Mouse (Mus musculus) MEL (cell line): ENCODE data around the gene Ssh3. TPM values are rescaled to one million over a fixed set of nuclear protein-coding genes. Genes with fewer than 3 reads are reported as not detected.

Experiments used
- DNase-seq: peaks from one replicate; pipeline ENCODE4 v3.0.0; 2011; ENCODE audit warnings: low read depth, low spot score
- H3K27ac ChIP-seq: 2 replicates; pipeline ENCODE4 v1.5.1; 2012; ENCODE audit warnings: low read depth, mild to moderate bottlenecking, control low read depth, low read length, moderate library complexity; ENCODE audit not compliant: control insufficient read depth
- H3K27me3 ChIP-seq, 2 experiments: fragments of 150-350 bp in 1 of 2; sonication (generic) in 1 of 2; 2 replicates each; pipeline ENCODE4 v1.6.1; 2012; ENCODE audit warnings: low read length in 2 of 2, mild to moderate bottlenecking in 2 of 2, improper control_type of control experiment in 1 of 2, moderate library complexity in 1 of 2; ENCODE audit not compliant: insufficient read depth in 2 of 2, control insufficient read depth in 1 of 2
- H3K36me3 ChIP-seq, 2 experiments: 2 replicates each; pipeline ENCODE4 v1.6.1; 2012 to 2014; ENCODE audit warnings: low read length in 2 of 2, improper control_type of control experiment in 1 of 2, inconsistent platforms in 1 of 2, mild to moderate bottlenecking in 1 of 2; ENCODE audit not compliant: insufficient read depth in 2 of 2, control insufficient read depth in 1 of 2
- H3K4me1 ChIP-seq, 2 experiments: fragments of 150-350 bp in 1 of 2; sonication (generic) in 1 of 2; 2 replicates each; pipeline ENCODE4 v1.6.1; 2012; ENCODE audit warnings: low read length in 2 of 2, improper control_type of control experiment in 1 of 2, mild to moderate bottlenecking in 1 of 2; ENCODE audit not compliant: insufficient read depth in 2 of 2, control insufficient read depth in 1 of 2
- H3K4me3 ChIP-seq, 2 experiments: fragments of 150-350 bp in 1 of 2; sonication (generic) in 1 of 2; 2 replicates each; pipeline ENCODE4 v1.5.1; 2012; ENCODE audit warnings: low read depth in 2 of 2, low read length in 2 of 2, mild to moderate bottlenecking in 2 of 2, moderate library complexity in 2 of 2, control low read depth in 1 of 2, improper control_type of control experiment in 1 of 2; ENCODE audit not compliant: control insufficient read depth in 1 of 2, insufficient read depth in 1 of 2
- H3K79me2 ChIP-seq: 2 replicates; pipeline ENCODE4 v1.6.1; 2012; ENCODE audit warnings: mild to moderate bottlenecking, low read length, moderate library complexity; ENCODE audit not compliant: control insufficient read depth, poor library complexity, insufficient read depth
- H3K9ac ChIP-seq: 2 replicates; pipeline ENCODE4 v1.6.1; 2012; ENCODE audit warnings: low read depth, mild to moderate bottlenecking, control low read depth, low read length, moderate library complexity; ENCODE audit not compliant: control insufficient read depth, poor library complexity, severe bottlenecking
- H3K9me3 ChIP-seq: fragments of 150-350 bp; sonication (generic); replicated peaks from 2 replicates; pipeline ENCODE4 v1.6.1; 2012; ENCODE audit warnings: mild to moderate bottlenecking, low read length, improper control_type of control experiment, moderate library complexity; ENCODE audit not compliant: insufficient read depth
- E2F4 ChIP-seq: IDR thresholded peaks from 2 replicates; pipeline ENCODE4 v1.6.1; 2011; ENCODE audit warnings: low read depth, low read length, improper control_type of control experiment, borderline replicate concordance
- ELF1 ChIP-seq: IDR thresholded peaks from 2 replicates; pipeline ENCODE4 v1.6.1; 2014; ENCODE audit warnings: low read depth, mild to moderate bottlenecking, inconsistent platforms, low read length, improper control_type of control experiment, moderate library complexity
- GABPA ChIP-seq: IDR thresholded peaks from 2 replicates; pipeline ENCODE4 v1.6.1; 2012; ENCODE audit warnings: low read depth, mild to moderate bottlenecking, inconsistent platforms, low read length, improper control_type of control experiment, moderate library complexity
- HCFC1 ChIP-seq: IDR thresholded peaks from 2 replicates; pipeline ENCODE4 v1.6.1; 2012; ENCODE audit warnings: low read depth, mild to moderate bottlenecking, inconsistent platforms, low read length, improper control_type of control experiment, moderate library complexity
- MAFK ChIP-seq: IDR thresholded peaks from 2 replicates; pipeline ENCODE4 v1.6.1; 2011; ENCODE audit warnings: low read depth, mild to moderate bottlenecking, low read length, improper control_type of control experiment, borderline replicate concordance
- MAX ChIP-seq: IDR thresholded peaks from 2 replicates; pipeline ENCODE4 v1.6.1; 2011; ENCODE audit warnings: low read length, improper control_type of control experiment
- MAZ ChIP-seq: IDR thresholded peaks from 2 replicates; pipeline ENCODE4 v1.6.1; 2012; ENCODE audit warnings: low read depth, mild to moderate bottlenecking, inconsistent platforms, low read length, improper control_type of control experiment
- MXI1 ChIP-seq: IDR thresholded peaks from 2 replicates; pipeline ENCODE4 v1.6.1; 2011; ENCODE audit warnings: mild to moderate bottlenecking, low read depth, low read length, improper control_type of control experiment
- NELFE ChIP-seq: IDR thresholded peaks from 2 replicates; pipeline ENCODE4 v1.6.1; 2011; ENCODE audit warnings: low read depth, low read length, improper control_type of control experiment
- NRF1 ChIP-seq: IDR thresholded peaks from 2 replicates; pipeline ENCODE4 v1.6.1; 2014; ENCODE audit warnings: low read depth, mild to moderate bottlenecking, inconsistent platforms, low read length, improper control_type of control experiment, moderate library complexity; ENCODE audit not compliant: poor library complexity, insufficient read depth, severe bottlenecking
- POLR2A ChIP-seq, 2 experiments: IDR thresholded peaks; 2 replicates each; pipeline ENCODE4 v1.6.1; 2011 to 2012; ENCODE audit warnings: low read length in 2 of 2, mild to moderate bottlenecking in 2 of 2, control low read depth in 1 of 2, improper control_type of control experiment in 1 of 2, low read depth in 1 of 2, moderate library complexity in 1 of 2; ENCODE audit not compliant: control insufficient read depth in 1 of 2, insufficient read depth in 1 of 2, poor library complexity in 1 of 2
- POLR2AphosphoS2 ChIP-seq: IDR thresholded peaks from 2 replicates; pipeline ENCODE4 v1.6.1; 2011; ENCODE audit warnings: low read length, improper control_type of control experiment
- RCOR1 ChIP-seq: IDR thresholded peaks from 2 replicates; pipeline ENCODE4 v1.6.1; 2012; ENCODE audit warnings: low read depth, mild to moderate bottlenecking, inconsistent platforms, low read length, improper control_type of control experiment
- SIN3A ChIP-seq: IDR thresholded peaks from 2 replicates; pipeline ENCODE4 v1.6.1; 2012; ENCODE audit warnings: low read length, improper control_type of control experiment, inconsistent platforms
- SMC3 ChIP-seq: IDR thresholded peaks from 2 replicates; pipeline ENCODE4 v1.6.1; 2011; ENCODE audit warnings: low read depth, low read length, improper control_type of control experiment
- TAL1 ChIP-seq: IDR thresholded peaks from 2 replicates; pipeline ENCODE4 v1.6.1; 2012; ENCODE audit warnings: mild to moderate bottlenecking, inconsistent platforms, low read length, moderate library complexity, mixed read lengths
- TBP ChIP-seq: IDR thresholded peaks from 2 replicates; pipeline ENCODE4 v1.8.0; 2011; ENCODE audit warnings: low read depth, low read length, improper control_type of control experiment
- TCF12 ChIP-seq: IDR thresholded peaks from 2 replicates; pipeline ENCODE4 v1.6.1; 2014; ENCODE audit warnings: low read depth, mild to moderate bottlenecking, inconsistent platforms, low read length, improper control_type of control experiment, moderate library complexity
- UBTF ChIP-seq: IDR thresholded peaks from 2 replicates; pipeline ENCODE4 v1.6.1; 2012; ENCODE audit warnings: low read depth, mild to moderate bottlenecking, inconsistent platforms, low read length, improper control_type of control experiment, moderate library complexity, borderline replicate concordance; ENCODE audit not compliant: insufficient read depth
- USF2 ChIP-seq, 2 experiments: IDR thresholded peaks; 2 replicates each; pipeline ENCODE4 v1.6.1; 2011 to 2012; ENCODE audit warnings: improper control_type of control experiment in 2 of 2, low read length in 2 of 2, borderline replicate concordance in 1 of 2, inconsistent platforms in 1 of 2, low read depth in 1 of 2, mild to moderate bottlenecking in 1 of 2; ENCODE audit not compliant: insufficient read depth in 1 of 2
- ZC3H11A ChIP-seq: IDR thresholded peaks from 2 replicates; pipeline ENCODE4 v1.6.1; 2012; ENCODE audit warnings: low read depth, mild to moderate bottlenecking, inconsistent platforms, low read length, improper control_type of control experiment
- ZMIZ1 ChIP-seq: IDR thresholded peaks from 2 replicates; pipeline ENCODE4 v1.6.1; 2012; ENCODE audit warnings: low read depth, mild to moderate bottlenecking, inconsistent platforms, low read length, improper control_type of control experiment, moderate library complexity
- ZNF384 ChIP-seq: IDR thresholded peaks from 2 replicates; pipeline ENCODE4 v1.6.1; 2012; ENCODE audit warnings: low read depth, mild to moderate bottlenecking, inconsistent platforms, low read length, improper control_type of control experiment
- polyA plus RNA-seq, 2 experiments: library from polyadenylated mRNA; stranded (reverse) in 1 of 2; unstranded in 1 of 2; fragments of >175 nt in 1 of 2; fragments of >200 nt in 1 of 2; gene quantifications; 2 replicates each; pipeline versions ENCODE4 v1.2.1 to v1.2.4; 2012; ENCODE audit warnings: low replicate concordance in 2 of 2, low read depth in 1 of 2; ENCODE audit not compliant: insufficient read length in 2 of 2, insufficient read depth in 1 of 2, missing spikeins in 1 of 2
- total RNA-seq: library from RNA; depleted of rRNA; stranded (reverse); fragments of 300-350 nt; gene quantifications from 2 replicates; pipeline ENCODE4 v1.2.3, GENCODE M21; 2012

The Ssh3 gene
- total and polyA plus RNA-seq, 3 experiments: 9.2 to 14.1 TPM; not detected in 1

GRCm38 (mm10) chr19:4263702-4264101 is 5.3 kb downstream of the Ssh3 start:
- no peak for DNase-seq
- no peak overlapping the region for H3K9ac ChIP-seq
- H3K4me3 ChIP-seq: no peak overlapping the region
- H3K9me3 ChIP-seq: no peaks in the 10 kb centered on the region
- H3K27me3 ChIP-seq: no peaks in the 10 kb centered on the region
- TF ChIP-seq POLR2A (IDR thresholded peaks at IDR 0.05; ENCODE audit: control insufficient read depth in 1 of 2, insufficient read depth in 1 of 2, low read depth in 1 of 2, low read length in 2 of 2, poor library complexity in 1 of 2) (no peak), MAFK (no peak), ELF1 (no peak), MAZ (no peak), USF2 (IDR thresholded peaks at IDR 0.05; ENCODE audit: borderline replicate concordance in 1 of 2, insufficient read depth in 1 of 2, low read depth in 1 of 2, low read length in 2 of 2) (no peak), HCFC1 (no peak), TBP (no peak), NRF1 (no peak), MAX (no peak), GABPA (no peak), UBTF (no peak), TAL1 (no peak), E2F4 (no peak), ZC3H11A (no peak), ZMIZ1 (no peak), ZNF384 (no peak), TCF12 (no peak)
- no peaks in the 10 kb centered on the region; the same call in 1 of the 2 replicates for H3K79me2 ChIP-seq
- H3K36me3 ChIP-seq: no peaks in the 10 kb centered on the region
- peaks cover 3% of the 10 kb centered on the region in 2 experiments; a peak in 3 of 4 replicates for H3K4me1 ChIP-seq
- H3K27ac ChIP-seq: no peak overlapping the region

- TF ChIP-seq TCF12 (no peak), SIN3A (no peak), SMC3 (no peak), NELFE (no peak), ELF1 (no peak), POLR2AphosphoS2 (no peak), RCOR1 (no peak), MXI1 (no peak), UBTF (no peak), GABPA (no peak), USF2 (IDR thresholded peaks at IDR 0.05; ENCODE audit: borderline replicate concordance in 1 of 2, insufficient read depth in 1 of 2, low read depth in 1 of 2, low read length in 2 of 2) (no peak)
- H3K27me3 ChIP-seq: no peaks in the 10 kb centered on the region
Observed at GRCm38 (mm10) chr19:4262756-4263155, 6.2 kb downstream of the Ssh3 start.

More at GRCm38 (mm10) chr19:4262756-4263155, 6.2 kb downstream of the Ssh3 start:
- Histone ChIP-seq H3K4me1 (peaks cover 0 to 2% of the 10 kb centered on the region in 2 experiments; a peak in 2 of 4 replicates), H3K79me2 (peaks cover 2% of the 10 kb centered on the region; the same call in 1 of the 2 replicates), H3K27ac (no peak overlapping the region), H3K36me3 (peaks cover 0 to 3% of the 10 kb centered on the region in 2 experiments; a peak in 1 of 4 replicates), H3K4me3 (no peak overlapping the region), H3K9ac (no peak overlapping the region), H3K9me3 (no peaks in the 10 kb centered on the region)
- DNase-seq: no peak
